Mouse (Mus musculus) MEL (cell line): ENCODE data around the gene Sprn. TPM values are rescaled to one million over a fixed set of nuclear protein-coding genes. Genes with fewer than 3 reads are reported as not detected.

ENCODE experiments used
- DNase-seq: peaks from one replicate; pipeline ENCODE4 v3.0.0; 2011; ENCODE audit warnings: low read depth, low spot score
- H3K27ac ChIP-seq: 2 replicates; pipeline ENCODE4 v1.5.1; 2012; ENCODE audit warnings: low read depth, mild to moderate bottlenecking, control low read depth, low read length, moderate library complexity; ENCODE audit not compliant: control insufficient read depth
- H3K27me3 ChIP-seq, 2 experiments: fragments of 150-350 bp in 1 of 2; sonication (generic) in 1 of 2; 2 replicates each; pipeline ENCODE4 v1.6.1; 2012; ENCODE audit warnings: low read length in 2 of 2, mild to moderate bottlenecking in 2 of 2, improper control_type of control experiment in 1 of 2, moderate library complexity in 1 of 2; ENCODE audit not compliant: insufficient read depth in 2 of 2, control insufficient read depth in 1 of 2
- H3K36me3 ChIP-seq, 2 experiments: 2 replicates each; pipeline ENCODE4 v1.6.1; 2012 to 2014; ENCODE audit warnings: low read length in 2 of 2, improper control_type of control experiment in 1 of 2, inconsistent platforms in 1 of 2, mild to moderate bottlenecking in 1 of 2; ENCODE audit not compliant: insufficient read depth in 2 of 2, control insufficient read depth in 1 of 2
- H3K4me1 ChIP-seq, 2 experiments: fragments of 150-350 bp in 1 of 2; sonication (generic) in 1 of 2; 2 replicates each; pipeline ENCODE4 v1.6.1; 2012; ENCODE audit warnings: low read length in 2 of 2, improper control_type of control experiment in 1 of 2, mild to moderate bottlenecking in 1 of 2; ENCODE audit not compliant: insufficient read depth in 2 of 2, control insufficient read depth in 1 of 2
- H3K4me3 ChIP-seq, 2 experiments: fragments of 150-350 bp in 1 of 2; sonication (generic) in 1 of 2; 2 replicates each; pipeline ENCODE4 v1.5.1; 2012; ENCODE audit warnings: low read depth in 2 of 2, low read length in 2 of 2, mild to moderate bottlenecking in 2 of 2, moderate library complexity in 2 of 2, control low read depth in 1 of 2, improper control_type of control experiment in 1 of 2; ENCODE audit not compliant: control insufficient read depth in 1 of 2, insufficient read depth in 1 of 2
- H3K79me2 ChIP-seq: 2 replicates; pipeline ENCODE4 v1.6.1; 2012; ENCODE audit warnings: mild to moderate bottlenecking, low read length, moderate library complexity; ENCODE audit not compliant: control insufficient read depth, poor library complexity, insufficient read depth
- H3K9ac ChIP-seq: 2 replicates; pipeline ENCODE4 v1.6.1; 2012; ENCODE audit warnings: low read depth, mild to moderate bottlenecking, control low read depth, low read length, moderate library complexity; ENCODE audit not compliant: control insufficient read depth, poor library complexity, severe bottlenecking
- H3K9me3 ChIP-seq: fragments of 150-350 bp; sonication (generic); replicated peaks from 2 replicates; pipeline ENCODE4 v1.6.1; 2012; ENCODE audit warnings: mild to moderate bottlenecking, low read length, improper control_type of control experiment, moderate library complexity; ENCODE audit not compliant: insufficient read depth
- ELF1 ChIP-seq: IDR thresholded peaks from 2 replicates; pipeline ENCODE4 v1.6.1; 2014; ENCODE audit warnings: low read depth, mild to moderate bottlenecking, inconsistent platforms, low read length, improper control_type of control experiment, moderate library complexity
- EP300 ChIP-seq, 2 experiments: IDR thresholded peaks; 2 replicates each; pipeline ENCODE4 v1.6.1; 2011; ENCODE audit warnings: improper control_type of control experiment in 2 of 2, low read length in 2 of 2, low read depth in 1 of 2, mild to moderate bottlenecking in 1 of 2
- ETS1 ChIP-seq: IDR thresholded peaks from 2 replicates; pipeline ENCODE4 v1.6.1; 2012; ENCODE audit warnings: low read depth, mild to moderate bottlenecking, inconsistent platforms, low read length, improper control_type of control experiment, moderate library complexity
- JUND ChIP-seq: IDR thresholded peaks from 2 replicates; pipeline ENCODE4 v1.6.1; 2011; ENCODE audit warnings: low read depth, mild to moderate bottlenecking, improper control_type of control experiment, low read length
- KAT2A ChIP-seq: conservative IDR thresholded peaks from 2 replicates; pipeline ENCODE4 v1.6.1; 2012; ENCODE audit warnings: low read depth, low read length, improper control_type of control experiment, inconsistent platforms
- MAFK ChIP-seq: IDR thresholded peaks from 2 replicates; pipeline ENCODE4 v1.6.1; 2011; ENCODE audit warnings: low read depth, mild to moderate bottlenecking, low read length, improper control_type of control experiment, borderline replicate concordance
- MAX ChIP-seq: IDR thresholded peaks from 2 replicates; pipeline ENCODE4 v1.6.1; 2011; ENCODE audit warnings: low read length, improper control_type of control experiment
- MXI1 ChIP-seq: IDR thresholded peaks from 2 replicates; pipeline ENCODE4 v1.6.1; 2011; ENCODE audit warnings: mild to moderate bottlenecking, low read depth, low read length, improper control_type of control experiment
- MYB ChIP-seq: IDR thresholded peaks from 2 replicates; pipeline ENCODE4 v1.6.1; 2011; ENCODE audit warnings: mild to moderate bottlenecking, low read depth, low read length, improper control_type of control experiment
- MYC ChIP-seq: IDR thresholded peaks from 2 replicates; pipeline ENCODE4 v1.6.1; 2011; ENCODE audit warnings: low read depth, mild to moderate bottlenecking, low read length, improper control_type of control experiment, moderate library complexity
- NELFE ChIP-seq: IDR thresholded peaks from 2 replicates; pipeline ENCODE4 v1.6.1; 2011; ENCODE audit warnings: low read depth, low read length, improper control_type of control experiment
- POLR2A ChIP-seq, 2 experiments: IDR thresholded peaks; 2 replicates each; pipeline ENCODE4 v1.6.1; 2011 to 2012; ENCODE audit warnings: low read length in 2 of 2, mild to moderate bottlenecking in 2 of 2, control low read depth in 1 of 2, improper control_type of control experiment in 1 of 2, low read depth in 1 of 2, moderate library complexity in 1 of 2; ENCODE audit not compliant: control insufficient read depth in 1 of 2, insufficient read depth in 1 of 2, poor library complexity in 1 of 2
- POLR2AphosphoS5 ChIP-seq: IDR thresholded peaks from 2 replicates; pipeline ENCODE4 v1.6.1; 2012; ENCODE audit warnings: low read depth, borderline replicate concordance, mild to moderate bottlenecking, inconsistent platforms, low read length, moderate library complexity, mixed read lengths
- RCOR1 ChIP-seq: IDR thresholded peaks from 2 replicates; pipeline ENCODE4 v1.6.1; 2012; ENCODE audit warnings: low read depth, mild to moderate bottlenecking, inconsistent platforms, low read length, improper control_type of control experiment
- SIN3A ChIP-seq: IDR thresholded peaks from 2 replicates; pipeline ENCODE4 v1.6.1; 2012; ENCODE audit warnings: low read length, improper control_type of control experiment, inconsistent platforms
- TCF12 ChIP-seq: IDR thresholded peaks from 2 replicates; pipeline ENCODE4 v1.6.1; 2014; ENCODE audit warnings: low read depth, mild to moderate bottlenecking, inconsistent platforms, low read length, improper control_type of control experiment, moderate library complexity
- UBTF ChIP-seq: IDR thresholded peaks from 2 replicates; pipeline ENCODE4 v1.6.1; 2012; ENCODE audit warnings: low read depth, mild to moderate bottlenecking, inconsistent platforms, low read length, improper control_type of control experiment, moderate library complexity, borderline replicate concordance; ENCODE audit not compliant: insufficient read depth
- USF1 ChIP-seq: IDR thresholded peaks from 2 replicates; pipeline ENCODE4 v1.6.1; 2014; ENCODE audit warnings: low read depth, mild to moderate bottlenecking, inconsistent platforms, low read length, improper control_type of control experiment, moderate library complexity
- ZMIZ1 ChIP-seq: IDR thresholded peaks from 2 replicates; pipeline ENCODE4 v1.6.1; 2012; ENCODE audit warnings: low read depth, mild to moderate bottlenecking, inconsistent platforms, low read length, improper control_type of control experiment, moderate library complexity
- ZNF384 ChIP-seq: IDR thresholded peaks from 2 replicates; pipeline ENCODE4 v1.6.1; 2012; ENCODE audit warnings: low read depth, mild to moderate bottlenecking, inconsistent platforms, low read length, improper control_type of control experiment
- polyA plus RNA-seq, 2 experiments: library from polyadenylated mRNA; stranded (reverse) in 1 of 2; unstranded in 1 of 2; fragments of >175 nt in 1 of 2; fragments of >200 nt in 1 of 2; gene quantifications; 2 replicates each; pipeline versions ENCODE4 v1.2.1 to v1.2.4; 2012; ENCODE audit warnings: low replicate concordance in 2 of 2, low read depth in 1 of 2; ENCODE audit not compliant: insufficient read length in 2 of 2, insufficient read depth in 1 of 2, missing spikeins in 1 of 2
- total RNA-seq: library from RNA; depleted of rRNA; stranded (reverse); fragments of 300-350 nt; gene quantifications from 2 replicates; pipeline ENCODE4 v1.2.3, GENCODE M21; 2012

The Sprn gene
- total and polyA plus RNA-seq, 3 experiments, result not detected

GRCm38 (mm10) chr7:140172936-140173335 lies 18.3 kb upstream of the Sprn start, which contains the start of gene Olfr523:
Olfr523 (plus strand) TSS chr7:140173217.
- DNase-seq, result no peak
- no peaks in the 10 kb centered on the region for H3K79me2 ChIP-seq
- H3K27ac ChIP-seq, result no peak within 1 kb of the TSS
- H3K27me3 ChIP-seq, result no peaks in the 10 kb centered on the region
- no peaks in the 10 kb centered on the region for H3K9me3 ChIP-seq
- no peak for TF ChIP-seq ELF1
- TF ChIP-seq JUND, result no peak
- no peak for TF ChIP-seq UBTF
- no peaks in the 10 kb centered on the region for H3K36me3 ChIP-seq
- H3K9ac ChIP-seq, result no peak within 1 kb of the TSS
- no peak within 1 kb of the TSS for H3K4me3 ChIP-seq
- H3K4me1 ChIP-seq, result no peaks in the 10 kb centered on the region

- TF ChIP-seq JUND, result no peak
- TF ChIP-seq KAT2A, result no peak
- TF ChIP-seq USF1, result no peak
- Histone ChIP-seq H3K27ac (no peak overlapping the region), H3K79me2 (no peaks in the 10 kb centered on the region), H3K9me3 (no peaks in the 10 kb centered on the region), H3K9ac (no peak overlapping the region), H3K27me3 (no peaks in the 10 kb centered on the region; a peak in 1 of 4 replicates), H3K4me3 (no peak overlapping the region), H3K4me1 (no peaks in the 10 kb centered on the region), H3K36me3 (no peaks in the 10 kb centered on the region)
- DNase-seq, result no peak
Measured at GRCm38 (mm10) chr7:140170863-140171262, 16.2 kb upstream of the Sprn start.

GRCm38 (mm10) chr7:140169386-140169785 lies 14.7 kb upstream of the Sprn start:
- no peak for DNase-seq
- H3K9me3 ChIP-seq, result no peaks in the 10 kb centered on the region
- no peaks in the 10 kb centered on the region; a peak in 1 of 4 replicates for H3K27me3 ChIP-seq
- H3K4me1 ChIP-seq, result no peaks in the 10 kb centered on the region
- H3K36me3 ChIP-seq, result no peaks in the 10 kb centered on the region
- H3K9ac ChIP-seq, result no peak overlapping the region
- no peak overlapping the region for H3K4me3 ChIP-seq
- H3K27ac ChIP-seq, result no peak overlapping the region
- H3K79me2 ChIP-seq, result no peaks in the 10 kb centered on the region
- TF ChIP-seq SIN3A (no peak), EP300 (IDR thresholded peaks at IDR 0.05; ENCODE audit: low read depth in 1 of 2, low read length in 2 of 2) (no peak)

- no peak overlapping the region for H3K27ac ChIP-seq
- TF ChIP-seq MYC (no peak), RCOR1 (no peak), MAX (no peak), MYB (no peak), MXI1 (no peak), ZMIZ1 (no peak), POLR2A (IDR thresholded peaks at IDR 0.05; ENCODE audit: control insufficient read depth in 1 of 2, insufficient read depth in 1 of 2, low read depth in 1 of 2, low read length in 2 of 2, poor library complexity in 1 of 2) (no peak), TCF12 (no peak), ETS1 (no peak), MAFK (no peak), SIN3A (no peak), ZNF384 (no peak), USF1 (no peak), POLR2AphosphoS5 (no peak), ELF1 (no peak), NELFE (no peak)
- no peaks in the 10 kb centered on the region; a peak in 1 of 4 replicates for H3K27me3 ChIP-seq
- H3K9me3 ChIP-seq, result no peaks in the 10 kb centered on the region
- no peaks in the 10 kb centered on the region for H3K4me1 ChIP-seq
- no peak overlapping the region for H3K9ac ChIP-seq
- no peaks in the 10 kb centered on the region for H3K36me3 ChIP-seq
- no peak for DNase-seq
- H3K4me3 ChIP-seq, result no peak overlapping the region
- no peaks in the 10 kb centered on the region for H3K79me2 ChIP-seq
Measured at GRCm38 (mm10) chr7:140167950-140168349, 13.3 kb upstream of the Sprn start.
